Mouse (Mus musculus): ENCODE measurements around the gene Ooep.

DNA sequence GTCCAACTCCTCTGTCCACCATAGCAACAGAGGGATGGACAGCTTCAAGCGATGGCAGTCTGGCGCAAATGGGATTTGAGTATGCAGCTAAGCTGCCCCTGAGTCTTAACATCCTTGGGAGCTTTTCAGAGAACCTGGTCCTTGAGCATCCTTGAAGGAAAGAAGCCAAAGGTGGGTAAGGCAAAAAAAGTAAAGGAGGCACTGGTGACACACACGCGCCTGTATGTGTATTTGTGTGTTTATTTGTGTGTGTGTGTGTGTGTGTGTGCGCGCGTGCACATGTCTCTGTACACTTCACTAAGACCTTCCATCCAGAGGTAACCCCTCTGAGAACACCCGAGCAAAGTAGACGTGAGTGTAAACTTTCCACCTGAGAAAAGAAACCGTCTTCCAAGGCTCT lies 15.2 kb upstream of the Ooep start:
- TF ChIP-seq CTCF (IDR thresholded peaks at IDR 0.05; ENCODE audit: low read depth), result no peak
- no peak for TF ChIP-seq EP300 (optimal IDR thresholded peaks at IDR 0.05)
